Mouse (Mus musculus): ENCODE results near the gene Zbtb22. TPM values are rescaled to one million over a fixed set of nuclear protein-coding genes. Genes with fewer than 3 reads are reported as not detected.

The Zbtb22 gene
- polyA plus RNA-seq, 1 experiment from 2014 or later: 9.1 TPM

DNA sequence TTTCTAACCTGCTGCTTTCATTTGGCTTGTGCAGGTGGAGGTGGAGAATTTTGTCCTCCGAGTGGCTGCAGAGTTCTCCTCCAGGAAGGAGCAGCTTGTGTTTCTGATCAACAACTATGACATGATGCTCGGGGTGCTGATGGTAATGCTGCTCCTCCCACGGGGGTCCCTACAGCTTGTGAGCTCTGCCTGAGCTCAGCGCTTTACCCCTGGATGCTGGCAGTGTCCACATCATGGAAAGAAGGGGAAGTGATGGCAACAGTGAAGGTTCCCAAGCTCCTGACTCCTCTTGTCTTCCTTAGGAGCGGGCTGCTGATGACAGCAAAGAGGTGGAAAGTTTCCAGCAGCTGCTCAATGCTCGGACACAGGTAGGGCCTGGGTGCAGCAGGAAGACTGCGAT is 47.2 kb downstream of the Zbtb22 start:
- Histone ChIP-seq H3K9ac (ENCODE audit: low read depth, low read length) (no peak overlapping the region), H3K27me3 (ENCODE audit: control insufficient read depth, insufficient read depth, low read depth, low read length) (no peaks in the 10 kb centered on the region), H3K4me3 (ENCODE audit: low read depth, low read length) (no peak overlapping the region), H3K9me3 (replicated peaks; ENCODE audit: control insufficient read depth, low read length) (no peaks in the 10 kb centered on the region), H3K27ac (ENCODE audit: low read length) (no peak overlapping the region), H3K4me2 (ENCODE audit: low read depth, low read length) (no peak overlapping the region), H3K4me1 (ENCODE audit: control insufficient read depth, low read depth, low read length) (no peaks in the 10 kb centered on the region), H3K36me3 (ENCODE audit: control insufficient read depth, insufficient read depth) (peaks cover 12% of the 10 kb centered on the region; the same call in 1 of the 2 replicates)
- ATAC-seq (ENCODE audit: low read depth): no peak
- 81% methylated on average over 7 of the region's 7 CpGs for WGBS (ENCODE audit: insufficient replicate concordance)

DNA sequence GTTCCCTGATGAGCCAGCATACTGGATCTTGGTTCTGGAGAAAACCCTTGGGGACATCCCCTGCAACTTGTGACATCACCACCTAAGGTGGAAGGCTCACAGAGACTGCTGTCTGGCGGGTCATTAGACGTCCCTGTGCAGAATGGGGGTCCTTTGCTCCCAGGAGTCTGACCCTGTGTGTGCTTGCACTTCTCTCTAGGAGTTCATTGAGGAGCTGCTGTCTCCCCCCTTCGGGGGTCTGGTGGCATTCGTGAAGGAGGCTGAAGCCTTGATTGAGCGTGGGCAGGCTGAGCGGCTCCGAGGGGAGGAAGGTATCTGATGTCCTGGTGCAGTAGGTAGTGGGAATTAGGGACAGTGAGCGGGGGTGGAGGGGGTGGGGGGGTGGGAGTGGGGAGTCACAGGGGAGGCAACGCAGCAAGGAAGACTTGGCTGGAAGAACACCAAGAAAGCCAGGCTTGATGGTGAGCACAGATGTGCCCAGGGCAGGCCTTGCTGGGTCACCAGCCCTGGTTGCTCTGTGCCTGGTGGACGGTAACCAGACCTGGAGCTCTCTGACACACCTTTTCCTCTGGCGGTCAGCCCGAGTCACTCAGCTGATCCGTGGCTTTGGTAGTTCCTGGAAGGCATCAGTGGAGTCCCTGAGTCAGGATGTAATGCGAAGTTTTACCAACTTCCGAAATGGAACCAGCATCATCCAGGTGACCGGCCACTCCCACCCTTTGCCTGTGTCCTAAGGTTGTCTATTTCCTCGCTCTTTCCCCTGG is 49.6 kb downstream of the Zbtb22 start:
- 84% methylated on average over 17 of the region's 17 CpGs for WGBS (ENCODE audit: insufficient replicate concordance)
- Histone ChIP-seq H3K36me3 (ENCODE audit: control insufficient read depth, insufficient read depth) (peaks cover 10% of the 10 kb centered on the region; the same call in 1 of the 2 replicates), H3K4me1 (ENCODE audit: control insufficient read depth, low read depth, low read length) (no peaks in the 10 kb centered on the region; the same call in 1 of the 2 replicates), H3K4me3 (ENCODE audit: low read depth, low read length) (no peak overlapping the region), H3K9me3 (replicated peaks; ENCODE audit: control insufficient read depth, low read length) (no peaks in the 10 kb centered on the region), H3K27me3 (ENCODE audit: control insufficient read depth, insufficient read depth, low read depth, low read length) (no peaks in the 10 kb centered on the region), H3K9ac (ENCODE audit: low read depth, low read length) (no peak overlapping the region), H3K4me2 (ENCODE audit: low read depth, low read length) (no peak overlapping the region), H3K27ac (ENCODE audit: low read length) (no peak overlapping the region)
- ATAC-seq (ENCODE audit: low read depth): no peak

- peaks cover 10% of the 10 kb centered on the region; the same call in 1 of the 2 replicates for H3K36me3 ChIP-seq (ENCODE audit: control insufficient read depth, insufficient read depth)
- ATAC-seq (ENCODE audit: low read depth): no peak
- H3K4me3 ChIP-seq (ENCODE audit: low read depth, low read length): no peak overlapping the region
Measured at GRCm38 (mm10) chr17:33965846-33966550, 50.3 kb downstream of the Zbtb22 start.

DNA sequence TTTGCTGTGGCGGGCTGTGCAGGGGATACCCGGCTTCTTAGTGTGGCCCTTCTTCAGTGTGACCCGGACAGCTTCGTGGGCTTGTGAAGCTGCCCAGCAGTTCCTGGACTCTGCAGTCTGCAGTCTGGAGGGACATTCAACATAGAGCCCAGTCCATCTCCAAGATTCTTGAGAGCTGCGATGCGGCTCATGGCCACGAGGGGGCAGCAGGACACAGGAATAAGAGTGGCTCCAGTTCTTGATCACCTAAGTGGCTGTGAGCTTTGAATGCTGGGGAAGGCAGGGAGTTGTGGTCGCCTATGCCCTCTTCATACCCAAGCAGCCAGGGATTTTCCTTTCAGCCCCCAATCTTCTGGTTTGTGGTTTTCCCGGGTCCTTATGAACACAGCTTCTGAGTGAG is 52.8 kb downstream of the Zbtb22 start:
- Histone ChIP-seq H3K27me3 (ENCODE audit: control insufficient read depth, insufficient read depth, low read depth, low read length) (no peaks in the 10 kb centered on the region), H3K9ac (ENCODE audit: low read depth, low read length) (no peak overlapping the region), H3K36me3 (ENCODE audit: control insufficient read depth, insufficient read depth) (peaks cover 7% of the 10 kb centered on the region; the same call in 1 of the 2 replicates), H3K4me3 (ENCODE audit: low read depth, low read length) (no peak overlapping the region), H3K27ac (ENCODE audit: low read length) (no peak overlapping the region), H3K4me2 (ENCODE audit: low read depth, low read length) (no peak overlapping the region), H3K4me1 (ENCODE audit: control insufficient read depth, low read depth, low read length) (no peaks in the 10 kb centered on the region; the same call in 1 of the 2 replicates), H3K9me3 (replicated peaks; ENCODE audit: control insufficient read depth, low read length) (no peaks in the 10 kb centered on the region)
- WGBS (ENCODE audit: insufficient replicate concordance): under 1% methylated on average over 9 of the region's 9 CpGs
- ATAC-seq (ENCODE audit: low read depth): peak; percentile 67

More at GRCm38 (mm10) chr17:33965846-33966550, 50.3 kb downstream of the Zbtb22 start:
- H3K4me2 ChIP-seq (ENCODE audit: low read depth, low read length): no peak overlapping the region
- no peaks in the 10 kb centered on the region for H3K27me3 ChIP-seq (ENCODE audit: control insufficient read depth, insufficient read depth, low read depth, low read length)
- H3K9me3 ChIP-seq (replicated peaks; ENCODE audit: control insufficient read depth, low read length): no peaks in the 10 kb centered on the region
- WGBS (ENCODE audit: insufficient replicate concordance): 80% methylated on average over 16 of the region's 16 CpGs
- H3K9ac ChIP-seq (ENCODE audit: low read depth, low read length): no peak overlapping the region
- H3K27ac ChIP-seq (ENCODE audit: low read length): no peak overlapping the region
- no peaks in the 10 kb centered on the region; the same call in 1 of the 2 replicates for H3K4me1 ChIP-seq (ENCODE audit: control insufficient read depth, low read depth, low read length)

Small RNA genes lying within 50 kb of the gene (microRNA-seq; reads per million reads assigned to microRNA genes)
- gene Gm27740: not detected

Other genes with a start within 250 kb of the Zbtb22 start
- gene Hnrnpm, start 229.0 kb upstream of the Zbtb22 start, polyA plus RNA-seq (2015; fragmentation: Nextera tagmentation; extraction: Ambion mirVana): 121 and 124 TPM in 2 replicates
- 256 and 281 TPM in 2 replicates for gene March2, start 197.2 kb upstream of the Zbtb22 start, polyA plus RNA-seq (2015; fragmentation: Nextera tagmentation; extraction: Ambion mirVana)
- gene Rab11b, start 155.4 kb upstream of the Zbtb22 start, polyA plus RNA-seq (2015; fragmentation: Nextera tagmentation; extraction: Ambion mirVana): 107 and 115 TPM in 2 replicates
- 29.3 and 29.6 TPM in 2 replicates for gene Angptl4, start 134.1 kb upstream of the Zbtb22 start, polyA plus RNA-seq (2015; fragmentation: Nextera tagmentation; extraction: Ambion mirVana)
- gene Kank3, start 105.4 kb upstream of the Zbtb22 start, polyA plus RNA-seq (2015; fragmentation: Nextera tagmentation; extraction: Ambion mirVana): 10.0 and 13.7 TPM in 2 replicates
- gene Rps28, start 91.3 kb upstream of the Zbtb22 start, polyA plus RNA-seq (2015; fragmentation: Nextera tagmentation; extraction: Ambion mirVana): 389 and 463 TPM in 2 replicates
- gene Ndufa7, start 91.3 kb upstream of the Zbtb22 start, polyA plus RNA-seq (2015; fragmentation: Nextera tagmentation; extraction: Ambion mirVana): 243 and 245 TPM in 2 replicates
- 11.9 and 12.1 TPM in 2 replicates for gene Cd320, start 72.8 kb upstream of the Zbtb22 start, polyA plus RNA-seq (2015; fragmentation: Nextera tagmentation; extraction: Ambion mirVana)
- gene Gm7029, start 42.1 kb upstream of the Zbtb22 start, polyA plus RNA-seq (2015; fragmentation: Nextera tagmentation; extraction: Ambion mirVana): not detected in 2 replicates
- gene Kifc1, start 25.2 kb upstream of the Zbtb22 start, polyA plus RNA-seq (2015; fragmentation: Nextera tagmentation; extraction: Ambion mirVana): 5.8 and 6.1 TPM in 2 replicates
- gene Platr17, start 10.8 kb upstream of the Zbtb22 start, polyA plus RNA-seq (2015; fragmentation: Nextera tagmentation; extraction: Ambion mirVana): 0.21 and 0.54 TPM in 2 replicates
- 18.6 and 19.6 TPM in 2 replicates for gene Daxx, start 6.5 kb upstream of the Zbtb22 start, polyA plus RNA-seq (2015; fragmentation: Nextera tagmentation; extraction: Ambion mirVana)
- 31.0 and 34.6 TPM in 2 replicates for gene Tapbp, start within 50 bp of the Zbtb22 start, polyA plus RNA-seq (2015; fragmentation: Nextera tagmentation; extraction: Ambion mirVana)
- gene Rgl2, start 13.6 kb downstream of the Zbtb22 start, polyA plus RNA-seq (2015; fragmentation: Nextera tagmentation; extraction: Ambion mirVana): 7.8 and 9.0 TPM in 2 replicates
- gene Pfdn6, start 24.4 kb downstream of the Zbtb22 start, polyA plus RNA-seq (2015; fragmentation: Nextera tagmentation; extraction: Ambion mirVana): 83.8 and 96.4 TPM in 2 replicates
- 12.2 and 13.4 TPM in 2 replicates for gene Wdr46, start 24.8 kb downstream of the Zbtb22 start, polyA plus RNA-seq (2015; fragmentation: Nextera tagmentation; extraction: Ambion mirVana)
- gene B3galt4, start 35.6 kb downstream of the Zbtb22 start, polyA plus RNA-seq (2015; fragmentation: Nextera tagmentation; extraction: Ambion mirVana): 2.2 and 2.3 TPM in 2 replicates
- 21.3 and 21.9 TPM in 2 replicates for gene Vps52, start 39.9 kb downstream of the Zbtb22 start, polyA plus RNA-seq (2015; fragmentation: Nextera tagmentation; extraction: Ambion mirVana)
- 904 and 1,002 TPM in 2 replicates for gene Rps18, start 40.1 kb downstream of the Zbtb22 start, polyA plus RNA-seq (2015; fragmentation: Nextera tagmentation; extraction: Ambion mirVana)
- 126 and 139 TPM in 2 replicates for gene H2-K1, start 84.4 kb downstream of the Zbtb22 start, polyA plus RNA-seq (2015; fragmentation: Nextera tagmentation; extraction: Ambion mirVana)
- gene Ring1, start 108.8 kb downstream of the Zbtb22 start, polyA plus RNA-seq (2015; fragmentation: Nextera tagmentation; extraction: Ambion mirVana): 3.2 and 4.0 TPM in 2 replicates
- 30.1 and 32.2 TPM in 2 replicates for gene H2-Ke6, start 112.2 kb downstream of the Zbtb22 start, polyA plus RNA-seq (2015; fragmentation: Nextera tagmentation; extraction: Ambion mirVana)
- 58.8 and 59.8 TPM in 2 replicates for gene Slc39a7, start 115.8 kb downstream of the Zbtb22 start, polyA plus RNA-seq (2015; fragmentation: Nextera tagmentation; extraction: Ambion mirVana)
- gene Rxrb, start 115.9 kb downstream of the Zbtb22 start, polyA plus RNA-seq (2015; fragmentation: Nextera tagmentation; extraction: Ambion mirVana): 14.7 and 15.7 TPM in 2 replicates
- 0.26 and 0.27 TPM in 2 replicates for gene Col11a2, start 123.5 kb downstream of the Zbtb22 start, polyA plus RNA-seq (2015; fragmentation: Nextera tagmentation; extraction: Ambion mirVana)
- 0.43 and 0.57 TPM in 2 replicates for gene H2-Oa, start 176.4 kb downstream of the Zbtb22 start, polyA plus RNA-seq (2015; fragmentation: Nextera tagmentation; extraction: Ambion mirVana)
- 5.3 and 5.5 TPM in 2 replicates for gene H2-DMa, start 203.6 kb downstream of the Zbtb22 start, polyA plus RNA-seq (2015; fragmentation: Nextera tagmentation; extraction: Ambion mirVana)
- gene Brd2, start 206.7 kb downstream of the Zbtb22 start, polyA plus RNA-seq (2015; fragmentation: Nextera tagmentation; extraction: Ambion mirVana): 32.0 and 35.8 TPM in 2 replicates
- gene H2-DMb2, start 227.4 kb downstream of the Zbtb22 start, polyA plus RNA-seq (2015; fragmentation: Nextera tagmentation; extraction: Ambion mirVana): 0.74 and 1.0 TPM in 2 replicates
- 1.3 and 1.5 TPM in 2 replicates for gene H2-DMb1, start 237.2 kb downstream of the Zbtb22 start, polyA plus RNA-seq (2015; fragmentation: Nextera tagmentation; extraction: Ambion mirVana)

Measured in liver, embryonic 16.5 days (tissue).